Mouse (Mus musculus): ENCODE results near the gene Nme7. TPM values are rescaled to one million over a fixed set of nuclear protein-coding genes. Genes with fewer than 3 reads are reported as not detected.

Nme7 gene
- total and polyA plus RNA-seq, 3 experiments = 23.5 to 33.2 (median 25.3) TPM

DNA sequence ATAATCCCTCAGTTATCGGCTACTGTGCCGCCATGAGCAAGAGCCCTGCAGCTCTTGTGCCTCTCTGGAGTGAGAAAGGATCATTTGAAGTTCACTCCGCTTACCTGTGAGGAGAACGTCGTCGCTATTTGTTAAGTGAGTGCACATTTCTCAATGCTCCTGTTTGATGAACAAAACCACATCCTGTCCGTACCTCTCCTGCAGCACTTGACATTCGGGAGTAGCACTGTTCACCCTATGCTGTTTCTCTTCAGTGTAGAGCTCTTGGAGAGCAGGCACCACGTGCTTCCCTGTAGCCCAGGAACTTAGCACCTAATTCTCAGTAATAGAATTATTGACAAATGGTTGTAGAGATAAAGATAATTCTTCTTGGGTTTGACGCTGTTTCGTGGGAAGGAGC lies 109.7 kb downstream of the Nme7 start:
- dilution Hi-C loops (cut with MboI; ENCODE audit: extremely low pct_ligation_motif_present, extremely low pct_unique_long_range_greater_than_20kb, low sequenced_read_pairs) = no loop called here

GRCm38 (mm10) chr1:164415347-164415751 lies 111.4 kb downstream of the Nme7 start:
- peaks cover 0 to 8% of the 10 kb centered on the region in 2 experiments for H3K36me3 ChIP-seq (replicated peaks in 1 of 2; ENCODE audit: control insufficient read depth in 1 of 2, insufficient read depth in 1 of 2, low read length in 1 of 2)
- H3K9ac ChIP-seq (ENCODE audit: insufficient read depth, low read depth) = no peak overlapping the region
- TF ChIP-seq RAD21 (IDR thresholded peaks at IDR 0.05; ENCODE audit: low read depth, low read length) = no peak
- no peaks in the 10 kb centered on the region for H3K27me3 ChIP-seq (replicated peaks)
- no peaks in the 10 kb centered on the region for H3K79me2 ChIP-seq (replicated peaks; ENCODE audit: control insufficient read depth, extremely low read depth, insufficient read depth, poor library complexity, severe bottlenecking)
- no peak overlapping the region for H3K27ac ChIP-seq (ENCODE audit: insufficient read depth, low read depth)
- no peak for DNase-seq (ENCODE audit: extremely low read depth)
- no peaks in the 10 kb centered on the region for H3K9me3 ChIP-seq (replicated peaks; ENCODE audit: low read length)
- in situ Hi-C loops (cut with MboI; ENCODE audit: low pct_ligation_motif_present, low pct_unique_long_range_greater_than_20kb, low sequenced_read_pairs) (no loop called here), dilution Hi-C loops (cut with MboI; ENCODE audit: extremely low pct_ligation_motif_present, extremely low pct_unique_long_range_greater_than_20kb, low sequenced_read_pairs) (no loop called here)
- no peak overlapping the region for H3K4me2 ChIP-seq (ENCODE audit: insufficient read depth, low read depth, poor library complexity, severe bottlenecking)
- no peaks in the 10 kb centered on the region for H3K4me1 ChIP-seq (ENCODE audit: control insufficient read depth in 1 of 2, insufficient read depth in 2 of 2)
- H3K4me3 ChIP-seq (replicated peaks in 1 of 3; ENCODE audit: low read depth in 2 of 3, low read length in 2 of 3, poor library complexity in 1 of 3) = no peak overlapping the region

More for the DNA sequence above, 109.7 kb downstream of the Nme7 start:
- no peak overlapping the region for H3K4me3 ChIP-seq (replicated peaks in 1 of 3; ENCODE audit: low read depth in 2 of 3, low read length in 2 of 3, poor library complexity in 1 of 3)
- no peaks in the 10 kb centered on the region for H3K27me3 ChIP-seq (replicated peaks)
- TF ChIP-seq MAX (IDR thresholded peaks at IDR 0.05; ENCODE audit: low read length) (no peak), BHLHE40 (IDR thresholded peaks at IDR 0.05; ENCODE audit: low read depth, low read length) (no peak), JUND (conservative IDR thresholded peaks at IDR 0.05; ENCODE audit: low read depth, low read length) (no peak), MAZ (IDR thresholded peaks at IDR 0.05; ENCODE audit: low read depth, low read length) (no peak), KAT2A (IDR thresholded peaks at IDR 0.05; ENCODE audit: insufficient replicate concordance, low read length) (no peak), ELF1 (IDR thresholded peaks at IDR 0.05; ENCODE audit: low read depth, low read length) (no peak), USF2 (conservative IDR thresholded peaks at IDR 0.05; ENCODE audit: low read depth, low read length) (no peak), NELFE (IDR thresholded peaks at IDR 0.05; ENCODE audit: low read depth, low read length) (no peak), TBP (conservative IDR thresholded peaks at IDR 0.05; ENCODE audit: low read depth, low read length) (no peak), ZKSCAN1 (IDR thresholded peaks at IDR 0.05; ENCODE audit: borderline replicate concordance, low read depth, low read length) (no peak), MYC (IDR thresholded peaks at IDR 0.05; ENCODE audit: low read depth, low read length) (no peak), POLR2A (IDR thresholded peaks at IDR 0.05; ENCODE audit: low read depth, low read length) (no peak), NRF1 (IDR thresholded peaks at IDR 0.05; ENCODE audit: low read depth, low read length) (no peak), ETS1 (conservative IDR thresholded peaks at IDR 0.05; ENCODE audit: low read depth, low read length) (no peak), RCOR1 (conservative IDR thresholded peaks at IDR 0.05; ENCODE audit: low read depth, low read length) (no peak), EP300 (IDR thresholded peaks at IDR 0.05; ENCODE audit: low read length) (no peak), HCFC1 (IDR thresholded peaks at IDR 0.05; ENCODE audit: low read depth, low read length) (no peak), POLR2AphosphoS2 (IDR thresholded peaks at IDR 0.05; ENCODE audit: low read depth, low read length) (no peak), MAFK (IDR thresholded peaks at IDR 0.05; ENCODE audit: insufficient replicate concordance, low read length) (no peak), ZC3H11A (IDR thresholded peaks at IDR 0.05; ENCODE audit: low read depth, low read length) (no peak)
- peaks cover 0 to 9% of the 10 kb centered on the region in 2 experiments for H3K36me3 ChIP-seq (replicated peaks in 1 of 2; ENCODE audit: control insufficient read depth in 1 of 2, insufficient read depth in 1 of 2, low read length in 1 of 2)
- H3K79me2 ChIP-seq (replicated peaks; ENCODE audit: control insufficient read depth, extremely low read depth, insufficient read depth, poor library complexity, severe bottlenecking) = no peaks in the 10 kb centered on the region
- no peaks in the 10 kb centered on the region for H3K4me1 ChIP-seq (ENCODE audit: control insufficient read depth in 1 of 2, insufficient read depth in 2 of 2)
- in situ Hi-C loops (cut with MboI; ENCODE audit: low pct_ligation_motif_present, low pct_unique_long_range_greater_than_20kb, low sequenced_read_pairs) = no loop called here
- no peak overlapping the region for H3K4me2 ChIP-seq (ENCODE audit: insufficient read depth, low read depth, poor library complexity, severe bottlenecking)
- H3K27ac ChIP-seq (ENCODE audit: insufficient read depth, low read depth) = no peak overlapping the region
- DNase-seq (ENCODE audit: extremely low read depth) = no peak
- H3K9me3 ChIP-seq (replicated peaks; ENCODE audit: low read length) = no peaks in the 10 kb centered on the region
- H3K9ac ChIP-seq (ENCODE audit: insufficient read depth, low read depth) = no peak overlapping the region

Measured in CH12.LX (cell line).